Mouse (Mus musculus) c-Kit-positive CD71-positive TER-119-negative erythroid progenitor cells, embryonic 14.5 days (primary cell): ENCODE results near the gene Napb.

Experiments
- DNase-seq: peaks from one replicate; pipeline ENCODE4 v3.0.0-alpha.2; 2013; ENCODE audit warnings: low read depth

Napb gene

DNA sequence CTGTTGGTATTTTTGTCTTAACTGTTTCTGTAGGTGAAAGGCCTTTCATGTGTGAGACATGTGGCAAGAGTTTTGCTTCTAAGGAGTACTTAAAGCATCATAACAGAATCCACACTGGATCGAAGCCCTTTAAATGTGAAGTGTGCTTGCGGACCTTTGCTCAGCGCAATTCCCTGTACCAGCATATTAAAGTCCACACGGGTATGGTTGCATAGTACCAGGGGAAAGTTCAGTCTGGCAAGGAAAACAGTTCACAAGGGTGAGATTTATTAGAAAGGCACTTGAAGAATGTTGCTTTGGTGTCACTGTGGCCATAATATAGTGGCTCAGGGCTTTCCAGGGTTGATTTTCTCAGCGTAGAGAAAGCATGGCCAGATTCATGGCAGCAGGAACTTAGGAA lies 44.3 kb downstream of the Napb start:
- no peak for DNase-seq

DNA sequence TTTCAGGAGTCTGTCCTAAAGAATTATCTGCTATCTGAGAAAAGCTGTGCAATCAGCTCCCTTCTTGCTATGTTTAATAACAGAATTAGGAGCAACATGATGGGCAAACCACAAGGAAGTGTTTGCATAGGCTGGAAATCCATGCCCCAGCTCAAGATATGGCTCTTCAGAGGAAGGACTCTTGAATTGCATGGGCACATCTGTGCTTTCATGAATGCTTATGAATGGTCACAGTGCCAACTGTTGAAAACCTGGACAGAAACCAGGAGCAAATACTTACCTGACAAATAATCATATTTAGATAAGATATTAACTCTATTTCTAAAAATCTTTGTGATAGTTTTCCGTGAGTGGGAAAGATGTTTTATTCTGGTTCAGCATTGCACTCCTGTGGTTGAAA lies 45.4 kb downstream of the Napb start:
- DNase-seq, result no peak

DNA sequence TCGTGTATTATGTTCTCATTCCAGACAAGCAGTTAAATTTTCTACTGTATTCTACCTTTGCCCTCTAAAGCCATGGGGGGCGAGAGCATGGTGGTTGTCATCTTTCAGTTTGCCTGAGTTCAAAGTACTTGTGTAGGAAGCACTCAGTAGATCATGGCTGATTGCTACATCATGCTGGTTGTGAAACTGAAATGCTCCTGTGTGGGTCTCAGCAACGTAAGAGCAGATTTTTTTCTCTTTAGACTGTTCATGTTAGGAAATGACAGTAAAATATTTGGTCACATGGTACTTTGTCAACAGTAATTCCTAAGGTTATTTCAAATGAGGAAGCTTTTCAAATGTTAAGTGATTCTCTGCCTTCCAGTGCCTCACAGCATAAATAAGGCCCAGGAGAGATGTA lies 46.6 kb downstream of the Napb start:
- no peak for DNase-seq

DNA sequence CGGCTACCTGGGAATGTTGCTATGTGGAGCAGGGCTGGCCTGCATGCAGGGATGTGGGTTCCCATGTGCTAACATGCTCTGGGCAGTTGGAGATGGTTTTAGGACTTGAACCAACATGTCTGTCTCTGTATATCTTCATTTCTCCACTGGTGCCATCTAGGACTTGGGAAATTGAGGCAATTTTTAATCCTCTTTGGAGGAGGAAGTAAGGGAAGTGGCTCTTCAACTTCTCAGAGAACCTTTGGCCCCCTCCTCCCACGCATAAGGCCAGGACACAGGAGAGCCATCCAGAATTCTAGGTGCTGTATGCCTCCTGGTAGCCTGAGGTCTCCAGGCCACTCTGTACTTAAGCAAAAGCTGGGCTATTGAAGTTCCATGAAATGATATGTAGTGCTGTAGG lies 47.3 kb downstream of the Napb start:
- no peak for DNase-seq

DNA sequence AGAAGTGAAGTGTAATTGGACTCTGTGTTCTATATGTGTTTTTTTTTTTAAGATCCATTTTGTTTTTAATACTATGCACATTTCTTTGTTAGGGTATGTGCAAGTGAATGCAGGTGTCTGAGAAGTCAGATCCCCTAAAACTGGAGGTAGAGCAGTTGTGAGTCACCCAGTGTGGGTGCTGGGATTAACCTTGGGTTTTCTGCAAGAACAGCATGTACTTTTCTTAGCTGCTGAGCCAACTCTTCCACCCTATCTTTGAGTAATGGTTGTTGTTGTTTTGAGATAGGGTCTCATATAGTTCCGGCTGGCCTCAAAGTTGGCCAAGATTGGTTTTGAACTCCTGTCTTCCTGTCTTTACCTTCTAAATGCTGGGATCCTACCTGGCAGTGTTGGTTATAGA lies 49.2 kb downstream of the Napb start:
- DNase-seq, result no peak

DNA sequence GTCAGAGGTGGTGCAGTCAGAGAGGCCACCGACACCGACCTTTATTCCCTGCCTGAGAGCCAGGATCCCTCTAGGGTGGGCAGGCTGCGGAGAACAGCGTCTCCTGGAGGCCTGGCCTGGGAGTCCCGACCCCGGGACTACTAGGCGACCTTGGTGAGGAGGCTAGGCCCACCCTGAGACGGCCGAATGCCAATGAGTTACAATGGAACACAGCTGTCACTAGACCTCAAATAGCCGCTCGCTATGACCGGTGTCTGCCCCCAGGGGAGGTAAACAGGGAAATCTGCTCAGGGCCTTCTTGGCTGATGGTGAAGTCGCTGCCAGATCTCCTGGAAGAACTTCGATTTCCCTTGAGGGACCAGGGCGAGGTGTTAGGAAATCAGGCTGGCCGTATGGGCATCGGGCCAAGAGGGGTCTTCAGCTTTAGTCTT lies 50.8 kb downstream of the Napb start:
- DNase-seq, result peak; percentile 36

DNA sequence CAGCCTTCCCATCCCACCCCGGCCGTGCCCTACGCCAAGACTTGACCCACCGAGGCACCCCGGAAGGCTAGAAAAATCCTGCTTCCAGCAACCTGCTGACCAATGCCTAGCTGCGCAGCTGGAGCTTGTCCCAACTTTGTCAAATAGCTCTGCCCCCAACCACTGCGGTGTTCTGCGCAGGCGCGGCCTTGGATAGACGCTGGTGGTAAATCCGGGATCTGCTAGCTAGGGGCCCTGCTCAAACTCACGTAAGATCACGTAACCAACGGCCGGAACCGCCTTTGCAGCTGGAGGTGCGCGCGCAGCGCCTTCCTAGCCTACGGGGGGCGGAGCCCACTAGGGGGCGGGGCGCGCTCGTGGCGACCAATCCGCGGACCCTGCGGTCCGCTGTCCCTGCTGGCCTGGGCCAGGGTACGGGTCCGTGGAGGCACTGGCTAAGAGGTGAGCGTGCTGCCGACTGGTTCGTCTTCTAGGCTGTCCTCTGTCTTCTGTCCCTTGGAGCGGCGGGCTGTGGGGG lies 51.4 kb downstream of the Napb start, which contains the start of gene Gzf1:
Gene Gzf1 (plus strand): TSS at position 249 of the 517 bp plus-strand sequence.
- peak; percentile 96 for DNase-seq

DNA sequence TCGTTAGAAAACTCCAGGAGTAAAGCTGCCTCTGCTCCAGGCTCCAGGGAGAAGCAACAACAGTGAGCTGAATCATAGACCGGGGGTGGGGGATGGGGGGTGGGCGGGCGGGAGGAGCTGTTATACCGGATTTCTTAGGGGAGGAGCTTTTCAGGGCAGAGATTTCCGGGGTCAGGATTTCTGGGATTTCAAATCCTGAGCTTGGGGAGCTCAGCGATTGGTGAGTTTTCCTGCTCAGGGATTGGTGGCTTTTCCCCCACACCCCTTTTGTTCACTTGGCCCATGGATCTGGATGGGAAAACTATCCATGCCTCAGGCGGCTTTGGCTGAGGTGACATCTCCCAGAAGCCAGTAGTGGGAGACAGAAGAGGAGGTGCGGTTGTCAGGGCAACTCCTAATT lies 52.9 kb downstream of the Napb start:
- DNase-seq, result no peak

DNA sequence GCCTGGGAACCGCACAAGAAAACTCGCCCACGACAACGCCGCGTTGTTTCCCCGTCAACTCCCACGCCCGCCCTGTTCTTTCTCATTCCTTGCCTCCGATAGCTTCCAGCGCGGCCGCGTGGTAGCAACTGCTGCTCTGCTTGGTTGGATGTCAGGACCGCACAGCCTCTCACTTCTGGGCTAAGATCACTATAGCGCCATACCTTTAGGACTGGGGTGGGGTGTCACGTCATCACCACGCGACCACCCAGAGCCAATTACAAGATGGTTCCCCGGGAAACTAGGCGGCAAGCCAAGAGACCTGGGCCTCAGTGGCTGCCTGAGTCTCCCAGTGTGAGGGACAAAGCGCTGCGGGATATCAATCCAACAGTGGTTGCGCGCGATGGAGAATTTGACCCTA lies 54.5 kb downstream of the Napb start:
- DNase-seq, result peak; percentile 40

DNA sequence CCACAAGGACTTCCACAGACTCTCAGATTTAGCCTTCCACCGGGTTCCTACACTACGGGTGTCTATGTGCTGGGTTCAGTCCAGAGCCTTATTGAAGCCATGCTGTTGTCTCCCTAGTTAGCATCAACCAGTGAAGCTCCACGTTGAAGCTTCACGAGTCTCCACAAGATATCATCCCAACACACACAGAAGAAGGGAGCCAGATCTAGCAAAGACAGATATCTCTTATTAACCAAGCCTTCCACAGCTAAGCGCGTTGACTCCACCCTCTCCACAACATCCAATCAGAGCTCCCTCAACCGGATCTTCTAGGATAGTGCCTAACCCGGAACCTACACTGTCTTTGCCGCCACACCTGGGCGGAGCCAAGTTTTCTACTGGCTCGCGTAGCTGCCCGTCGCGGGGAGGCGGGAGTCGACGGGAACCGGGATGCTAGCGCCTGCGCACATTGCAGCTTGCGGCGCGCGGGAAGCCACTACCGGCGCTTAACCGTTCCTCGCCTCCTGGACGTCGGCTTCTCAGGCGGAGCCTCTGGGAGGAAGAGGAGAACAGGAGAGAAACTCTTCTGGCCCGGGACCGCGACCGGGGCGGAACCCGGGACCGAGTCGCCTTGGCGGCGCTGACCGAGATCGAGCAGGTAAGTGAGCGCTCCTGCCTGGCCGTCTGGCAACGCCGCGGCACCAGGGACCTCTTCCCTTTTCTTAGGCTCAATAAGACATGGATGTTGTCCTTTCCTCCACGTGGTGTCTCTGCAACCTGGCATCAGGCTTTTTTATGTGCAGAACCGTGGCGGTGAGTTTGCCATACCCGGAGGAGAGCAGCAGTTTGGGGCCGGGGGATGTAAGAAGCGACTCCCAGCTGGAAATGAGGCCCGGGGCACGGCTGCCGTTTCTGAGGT lies 59.8 kb downstream of the Napb start, which contains the start of gene Nxt1:
Gene Nxt1 (plus strand): TSS at position 403 of the 898 bp plus-strand sequence.
- peak; percentile 98 for DNase-seq

DNA sequence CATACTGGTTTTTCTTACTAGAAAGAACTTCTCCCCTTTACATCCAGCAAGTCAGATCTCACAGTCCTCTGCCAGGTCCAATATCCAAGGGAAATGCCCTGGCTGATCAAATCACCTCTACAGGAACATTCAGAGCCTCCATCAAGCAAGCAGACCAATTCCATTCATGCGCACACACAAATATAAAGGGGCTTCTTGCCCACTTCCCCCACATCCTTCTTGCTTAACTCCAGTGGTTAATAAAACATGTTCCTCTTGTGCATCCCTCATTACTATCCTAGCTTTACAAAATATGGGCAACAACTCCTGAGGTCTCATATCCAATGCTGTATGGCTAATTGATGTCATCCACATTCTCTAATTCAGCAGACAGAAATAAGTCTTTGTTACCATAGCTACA lies 68.8 kb downstream of the Napb start:
- no peak for DNase-seq

DNA sequence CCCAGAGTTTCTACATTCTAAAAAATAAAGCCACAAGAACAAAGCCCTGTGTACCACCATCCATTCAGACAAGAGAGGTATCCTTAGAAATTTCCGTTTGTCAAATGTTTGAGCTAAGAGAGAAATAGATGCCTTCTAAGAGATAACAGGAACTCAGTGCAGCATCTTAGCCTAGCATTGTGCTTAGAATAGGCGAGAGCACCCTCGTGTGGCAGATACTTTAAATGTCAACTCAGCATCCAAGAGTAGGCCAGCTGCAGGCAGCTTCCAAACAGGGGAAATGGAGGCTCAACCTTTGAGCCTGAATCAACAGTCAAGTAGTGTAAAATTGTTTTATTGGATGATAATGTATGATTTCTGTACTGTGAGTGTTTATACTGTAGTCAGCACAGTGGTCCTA lies 77.3 kb downstream of the Napb start:
- no peak for DNase-seq

DNA sequence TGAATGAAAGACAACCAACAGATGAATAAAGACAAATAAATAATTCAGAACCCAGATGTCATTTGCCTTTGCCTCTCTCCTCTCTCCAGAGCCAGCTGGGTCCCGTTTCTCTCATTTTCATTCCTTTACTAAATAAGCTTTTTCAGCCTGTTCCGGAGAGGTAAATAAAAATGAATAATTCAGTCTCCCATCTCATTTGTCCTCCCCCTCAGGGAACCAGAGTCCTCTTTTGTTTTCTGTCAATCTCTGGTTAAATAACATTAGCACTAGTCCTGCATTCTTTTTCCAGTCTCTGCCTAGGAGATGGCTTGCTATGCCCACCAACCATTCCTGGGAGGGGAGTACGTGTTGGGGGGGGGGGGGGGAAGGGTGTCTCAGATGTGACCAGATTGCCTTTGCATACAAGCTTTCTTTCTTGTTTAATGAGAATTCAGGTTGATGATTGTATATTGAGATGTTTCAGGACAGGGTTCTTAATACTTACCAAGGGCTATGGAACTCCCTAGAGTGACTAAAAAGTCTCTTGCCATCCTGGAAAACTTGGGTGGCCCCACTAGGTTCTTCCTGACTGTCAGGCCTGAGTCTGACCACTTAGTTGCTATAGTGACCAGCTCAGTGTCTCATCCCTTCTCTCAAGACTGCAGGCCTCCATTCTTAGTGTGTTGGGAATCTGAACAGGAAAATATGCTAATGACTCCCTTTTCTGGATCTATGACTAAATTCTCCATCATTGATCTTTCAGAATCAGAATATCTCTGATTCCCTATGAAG lies 81.5 kb downstream of the Napb start:
- DNase-seq, result no peak

DNA sequence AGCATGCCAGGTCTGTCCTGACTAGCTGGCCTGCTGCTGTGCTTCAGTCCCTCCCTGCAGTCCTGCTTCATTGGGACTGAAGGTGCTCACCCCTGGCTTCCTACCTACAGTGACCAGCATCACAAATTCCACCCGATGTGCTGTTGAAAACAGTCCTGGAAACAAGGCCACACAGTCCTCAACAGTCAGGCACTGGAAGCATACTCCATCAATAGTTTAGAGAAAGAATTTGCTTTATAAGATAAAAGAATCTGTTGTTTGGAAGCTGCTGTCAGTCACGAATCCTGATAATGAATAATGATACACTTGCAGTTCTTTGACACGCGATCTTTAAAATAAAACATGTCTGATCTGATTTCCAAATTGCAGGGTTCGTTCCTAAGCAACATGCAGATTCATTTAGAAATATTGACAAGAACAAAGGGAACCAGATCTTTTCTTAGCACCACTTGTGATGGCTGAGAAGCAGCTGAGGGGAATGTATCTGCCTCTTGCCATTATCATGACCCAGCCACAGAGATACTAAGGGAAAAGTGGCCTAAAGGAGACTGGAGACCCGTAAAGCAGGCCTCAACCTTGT lies 87.8 kb downstream of the Napb start:
- DNase-seq, result no peak
